Mouse (Mus musculus) limb, embryonic 14.5 days (tissue): ENCODE results near the gene Kcng3. TPM values are rescaled to one million over a fixed set of nuclear protein-coding genes. Genes with fewer than 3 reads are reported as not detected.

Source experiments
- ATAC-seq: fragments of 200-750 bp; cut with Nextera tagmentation; 2 replicates; pipeline ENCODE4 v1.8.0; 2017; ENCODE audit warnings: low read depth, moderate number of reproducible peaks, moderate TSS enrichment; ENCODE audit not compliant: low FRiP score
- DNase-seq: peaks from one replicate; pipeline ENCODE4 v3.0.0-alpha.2; 2015; ENCODE audit warnings: low spot score
- H3K27ac ChIP-seq: fragments of 300-500 bp; sonication (generic); replicated peaks from 2 replicates; pipeline ENCODE4 v1.5.1; 2014; ENCODE audit warnings: low read depth, mild to moderate bottlenecking, low read length, moderate library complexity, mixed read lengths
- H3K27me3 ChIP-seq: fragments of 300-500 bp; sonication (generic); 2 replicates; pipeline ENCODE4 v1.6.1; 2014; ENCODE audit warnings: low read length, mixed read lengths; ENCODE audit not compliant: control insufficient read depth, insufficient read depth
- H3K36me3 ChIP-seq: fragments of 300-500 bp; sonication (generic); 2 replicates; pipeline ENCODE4 v1.6.1; 2014; ENCODE audit warnings: mild to moderate bottlenecking, low read length, moderate library complexity, mixed read lengths; ENCODE audit not compliant: control insufficient read depth, insufficient read depth
- H3K4me1 ChIP-seq: fragments of 300-500 bp; sonication (generic); 2 replicates; pipeline ENCODE4 v1.6.1; 2014; ENCODE audit warnings: antibody characterized with exemption, low read length, mixed read lengths; ENCODE audit not compliant: control insufficient read depth, insufficient read depth
- H3K4me2 ChIP-seq: fragments of 300-500 bp; sonication (generic); replicated peaks from 2 replicates; pipeline ENCODE4 v1.6.1; 2014; ENCODE audit warnings: low read depth, mild to moderate bottlenecking, low read length, moderate library complexity; ENCODE audit not compliant: severe bottlenecking
- H3K4me3 ChIP-seq: fragments of 300-500 bp; sonication (generic); replicated peaks from 2 replicates; pipeline ENCODE4 v1.5.1; 2014; ENCODE audit warnings: low read length
- H3K9ac ChIP-seq: fragments of 300-500 bp; sonication (generic); 2 replicates; pipeline ENCODE4 v1.6.1; 2014; ENCODE audit warnings: mild to moderate bottlenecking, low read depth, low read length, moderate library complexity; ENCODE audit not compliant: severe bottlenecking
- H3K9me3 ChIP-seq: fragments of 300-500 bp; sonication (generic); 2 replicates; pipeline ENCODE4 v1.6.1; 2016; ENCODE audit warnings: low read length; ENCODE audit not compliant: control insufficient read depth
- POLR2A ChIP-seq: fragments of 200-500 bp; IDR thresholded peaks from 2 replicates; pipeline ENCODE4 v1.8.0; 2012; ENCODE audit warnings: inconsistent platforms, mild to moderate bottlenecking, moderate library complexity, borderline replicate concordance; ENCODE audit not compliant: insufficient read depth, insufficient read length; ENCODE audit errors: extremely low read depth
- WGBS: fragments of 180-500 bp; shearing (Covaris S2); extraction: QIAGEN DNeasy Blood & Tissue Kit; methylation state at CpG from one replicate; pipeline ENCODE4 v1.1.7; 2014; 5-methylcytosine and 5-hydroxymethylcytosine counted together
- polyA plus RNA-seq, 2 experiments: library from polyadenylated mRNA; depleted of rRNA in 1 of 2; stranded (reverse) in 1 of 2; unstranded in 1 of 2; fragments of >200 nt; fragmentation: Nextera tagmentation in 1 of 2; extraction: Ambion mirVana in 1 of 2; gene quantifications; 2 replicates each; pipeline versions ENCODE4 v1.2.1 to v1.2.3; 2012 to 2014

Kcng3 gene
- polyA plus RNA-seq, 2 experiments: 0.06 TPM; not detected in 1

- no peak for ATAC-seq
- Histone ChIP-seq H3K4me2 (no peak overlapping the region), H3K4me3 (no peak overlapping the region), H3K36me3 (no peaks in the 10 kb centered on the region), H3K4me1 (no peaks in the 10 kb centered on the region), H3K9ac (no peak overlapping the region), H3K27ac (no peak overlapping the region), H3K27me3 (no peaks in the 10 kb centered on the region), H3K9me3 (no peaks in the 10 kb centered on the region)
- 90% methylated on average over 7 of the region's 7 CpGs for whole genome bisulfite sequencing
- DNase-seq: no peak
- TF ChIP-seq POLR2A: no peak
These were observed 76.7 kb downstream of the Kcng3 start for GRCm38 (mm10) chr17:83554997-83555396.

GRCm38 (mm10) chr17:83548501-83549233 is 83.0 kb downstream of the Kcng3 start:
- H3K9ac ChIP-seq: no peak overlapping the region
- H3K4me2 ChIP-seq: no peak overlapping the region
- no peaks in the 10 kb centered on the region for H3K36me3 ChIP-seq
- peaks cover 33% of the 10 kb centered on the region for H3K27me3 ChIP-seq
- H3K9me3 ChIP-seq: no peaks in the 10 kb centered on the region
- 25% methylated on average over 12 of the region's 12 CpGs for WGBS
- no peak overlapping the region for H3K27ac ChIP-seq
- TF ChIP-seq POLR2A: no peak
- DNase-seq: peak; percentile 12
- ATAC-seq: peak; percentile 47; the same call in 1 of the 2 replicates
- H3K4me3 ChIP-seq: no peak overlapping the region
- peaks cover 13% of the 10 kb centered on the region for H3K4me1 ChIP-seq

GRCm38 (mm10) chr17:83547145-83547544 is 84.5 kb downstream of the Kcng3 start:
- Histone ChIP-seq H3K27me3 (peaks cover 33% of the 10 kb centered on the region), H3K36me3 (no peaks in the 10 kb centered on the region), H3K4me3 (no peak overlapping the region), H3K27ac (no peak overlapping the region), H3K4me2 (no peak overlapping the region), H3K9ac (no peak overlapping the region), H3K4me1 (peaks cover 13% of the 10 kb centered on the region), H3K9me3 (no peaks in the 10 kb centered on the region)
- no peak for TF ChIP-seq POLR2A
- no peak for ATAC-seq
- 29% methylated on average over 10 of the region's 10 CpGs for WGBS
- DNase-seq: no peak

GRCm38 (mm10) chr17:83545756-83546742 is 85.6 kb downstream of the Kcng3 start:
- 7% methylated on average over 35 of the region's 35 CpGs for WGBS
- no peak for TF ChIP-seq POLR2A
- Histone ChIP-seq H3K36me3 (no peaks in the 10 kb centered on the region), H3K9me3 (no peaks in the 10 kb centered on the region), H3K27me3 (peaks cover 33% of the 10 kb centered on the region), H3K27ac (no peak overlapping the region), H3K4me3 (peak overlapping the region; percentile 30), H3K9ac (no peak overlapping the region), H3K4me1 (peaks cover 13% of the 10 kb centered on the region), H3K4me2 (peak overlapping the region; percentile 38)
- ATAC-seq: no peak
- no peak for DNase-seq

- Histone ChIP-seq H3K9ac (no peak overlapping the region), H3K9me3 (no peaks in the 10 kb centered on the region), H3K4me3 (peak overlapping the region; percentile 30; the same call in 1 of the 2 replicates), H3K4me1 (peaks cover 13% of the 10 kb centered on the region), H3K4me2 (peak overlapping the region; percentile 38; the same call in 1 of the 2 replicates), H3K27me3 (peaks cover 33% of the 10 kb centered on the region), H3K36me3 (no peaks in the 10 kb centered on the region), H3K27ac (no peak overlapping the region)
- whole genome bisulfite sequencing: 78% methylated on average over 6 of the region's 6 CpGs
- DNase-seq (no peak), ATAC-seq (no peak)
- no peak for TF ChIP-seq POLR2A
These were observed 86.4 kb downstream of the Kcng3 start for GRCm38 (mm10) chr17:83545259-83545658.
